Mouse (Mus musculus): Measurements from ENCODE around the gene Txndc15. TPM values are rescaled to one million over a fixed set of nuclear protein-coding genes. Genes with fewer than 3 reads are reported as not detected.

The Txndc15 gene
- polyA plus RNA-seq (2012; ENCODE audit: low replicate concordance): 19.3 and 20.7 TPM in 2 replicates

DNA sequence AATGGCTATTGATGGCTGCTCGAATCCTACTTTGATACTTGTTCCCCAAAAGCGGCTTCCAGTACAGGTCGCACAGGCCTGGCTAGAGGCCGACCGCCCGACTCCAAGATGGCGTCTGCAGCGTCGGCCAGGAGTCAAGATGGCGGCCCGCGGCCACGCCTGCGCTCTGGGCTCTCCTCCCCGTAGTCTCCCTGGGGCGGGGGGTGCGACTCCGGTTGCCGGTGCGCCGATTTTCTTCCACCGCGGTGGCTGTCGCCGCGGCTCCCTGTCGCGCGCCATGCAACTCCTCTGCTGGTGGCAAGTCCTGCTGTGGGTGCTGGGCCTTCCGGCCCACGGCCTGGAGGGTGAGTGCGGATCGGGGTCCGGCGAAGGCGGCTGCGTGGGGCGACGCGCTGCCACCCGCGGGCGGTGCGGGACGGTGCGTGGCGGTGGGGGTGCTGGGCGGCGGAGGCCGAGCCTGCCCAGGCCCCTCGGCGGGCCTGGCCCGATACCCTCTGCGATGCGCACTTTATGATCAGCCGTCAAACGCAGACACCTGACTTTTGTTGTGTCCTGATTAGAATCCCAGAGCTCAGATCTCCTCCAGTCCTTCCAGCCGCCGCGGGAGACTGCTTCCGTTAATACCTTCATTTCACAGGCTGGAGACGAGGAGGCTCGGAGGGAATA is at the start of gene Txndc15:
Gene Txndc15 (plus strand): TSS at position 150 of the 666 bp plus-strand sequence.

GRCm38 (mm10) chr13:55692535-55693242 is 21.8 kb upstream of the Txndc15 start, which contains the start of gene B230219D22Rik:
B230219D22Rik (plus strand) TSS chr13:55693124.

DNA sequence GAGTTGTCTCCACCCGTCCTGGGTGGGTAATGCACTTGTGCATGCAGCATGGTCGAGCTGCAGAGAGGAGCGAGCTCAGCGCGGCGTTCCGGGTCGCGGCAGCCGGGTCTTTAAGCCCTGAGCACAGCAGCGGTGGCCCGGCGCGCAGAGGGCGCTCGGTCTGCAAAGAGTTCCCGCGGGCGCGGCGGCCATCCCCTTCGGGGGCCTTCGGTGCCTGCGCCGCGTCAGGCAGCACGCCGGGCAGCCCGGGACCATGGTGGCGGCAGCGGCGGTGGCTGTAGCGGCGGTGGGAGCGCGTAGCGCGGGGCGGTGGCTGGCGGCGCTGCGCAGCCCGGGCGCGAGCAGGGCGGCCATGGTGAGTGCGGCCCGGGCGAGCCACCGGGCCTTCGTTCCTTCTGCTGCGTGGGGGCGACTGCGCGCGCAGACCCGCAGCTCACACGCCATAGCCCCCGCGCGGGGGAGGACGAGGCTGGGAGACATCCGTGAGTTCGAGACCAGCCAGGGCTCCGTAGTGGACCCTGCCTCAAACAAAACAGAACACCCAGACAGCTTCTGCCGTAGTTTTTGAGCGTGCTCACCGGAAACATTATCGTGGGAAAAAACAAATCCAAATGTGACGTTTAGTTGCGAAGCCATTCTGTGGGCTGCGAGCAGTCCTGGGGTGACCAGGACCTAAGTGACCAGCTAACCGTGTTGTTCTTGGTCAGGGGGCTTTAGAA is 12.8 kb downstream of the Txndc15 start, which contains the start of gene Pcbd2:
Gene Pcbd2 (plus strand): TSS at position 249 of the 719 bp plus-strand sequence.

Other genes with a start within 250 kb of the Txndc15 start
- gene Dbn1, start 226.5 kb upstream of the Txndc15 start, polyA plus RNA-seq (2012; ENCODE audit: low replicate concordance): 7.5 and 13.0 TPM in 2 replicates
- gene Pdlim7, start 201.0 kb upstream of the Txndc15 start, polyA plus RNA-seq (2012; ENCODE audit: low replicate concordance): 81.6 and 121 TPM in 2 replicates
- 130 and 341 TPM in 2 replicates for gene Dok3, start 185.4 kb upstream of the Txndc15 start, polyA plus RNA-seq (2012; ENCODE audit: low replicate concordance)
- gene Ddx41, start 178.0 kb upstream of the Txndc15 start, polyA plus RNA-seq (2012; ENCODE audit: low replicate concordance): 55.9 and 93.7 TPM in 2 replicates
- 70.3 and 217 TPM in 2 replicates for gene Fam193b, start 143.5 kb upstream of the Txndc15 start, polyA plus RNA-seq (2012; ENCODE audit: low replicate concordance)
- 98.3 and 191 TPM in 2 replicates for gene Tmed9, start 140.9 kb upstream of the Txndc15 start, polyA plus RNA-seq (2012; ENCODE audit: low replicate concordance)
- 10.5 and 13.1 TPM in 2 replicates for gene B4galt7, start 114.8 kb upstream of the Txndc15 start, polyA plus RNA-seq (2012; ENCODE audit: low replicate concordance)
- 15.1 and 16.2 TPM in 2 replicates for gene Caml, start 91.6 kb upstream of the Txndc15 start, polyA plus RNA-seq (2012; ENCODE audit: low replicate concordance)
- 9.6 and 22.7 TPM in 2 replicates for gene Ddx46, start 79.6 kb upstream of the Txndc15 start, polyA plus RNA-seq (2012; ENCODE audit: low replicate concordance)
- gene B230219D22Rik, start 21.5 kb upstream of the Txndc15 start, polyA plus RNA-seq (2012; ENCODE audit: low replicate concordance): 9.0 and 10.1 TPM in 2 replicates
- 11.1 and 23.8 TPM in 2 replicates for gene Pcbd2, start 12.7 kb downstream of the Txndc15 start, polyA plus RNA-seq (2012; ENCODE audit: low replicate concordance)
- not detected in 2 replicates for gene Catsper3, start 69.9 kb downstream of the Txndc15 start, polyA plus RNA-seq (2012; ENCODE audit: low replicate concordance)
- gene Pitx1, start 121.5 kb downstream of the Txndc15 start, polyA plus RNA-seq (2012; ENCODE audit: low replicate concordance): not detected in 2 replicates